Mouse (Mus musculus) intestine, postnatal 0 days (tissue): ENCODE data around the gene Srp68. TPM values are rescaled to one million over a fixed set of nuclear protein-coding genes. Genes with fewer than 3 reads are reported as not detected.

Source experiments
- ATAC-seq: fragments of 200-750 bp; cut with Nextera tagmentation; 2 replicates; pipeline ENCODE4 v1.8.0; 2017; ENCODE audit warnings: mild to moderate bottlenecking, moderate TSS enrichment, moderate library complexity
- H3K27ac ChIP-seq: fragments of 300-500 bp; sonication (generic); 2 replicates; pipeline ENCODE4 v1.5.1; 2014; ENCODE audit warnings: mild to moderate bottlenecking, low read depth, low read length, moderate library complexity
- H3K27me3 ChIP-seq: fragments of 300-500 bp; sonication (generic); replicated peaks from 2 replicates; pipeline ENCODE4 v1.6.1; 2014; ENCODE audit warnings: low read length, mixed read lengths; ENCODE audit not compliant: control insufficient read depth, insufficient read depth
- H3K36me3 ChIP-seq: fragments of 300-500 bp; sonication (generic); 2 replicates; pipeline ENCODE4 v1.6.1; 2014; ENCODE audit warnings: mild to moderate bottlenecking, moderate library complexity; ENCODE audit not compliant: control insufficient read depth, insufficient read depth
- H3K4me1 ChIP-seq: fragments of 300-500 bp; sonication (generic); replicated peaks from 2 replicates; pipeline ENCODE4 v1.6.1; 2014; ENCODE audit warnings: antibody characterized with exemption, low read length, mixed read lengths; ENCODE audit not compliant: control insufficient read depth, insufficient read depth
- H3K4me2 ChIP-seq: fragments of 300-500 bp; sonication (generic); replicated peaks from 2 replicates; pipeline ENCODE4 v1.6.1; 2014; ENCODE audit warnings: low read depth, mild to moderate bottlenecking, moderate library complexity
- H3K4me3 ChIP-seq: fragments of 300-500 bp; sonication (generic); 2 replicates; pipeline ENCODE4 v1.5.1; 2014; ENCODE audit warnings: low read depth, low read length
- H3K9ac ChIP-seq: fragments of 300-500 bp; sonication (generic); 2 replicates; pipeline ENCODE4 v1.6.1; 2014; ENCODE audit warnings: mild to moderate bottlenecking, low read depth, low read length
- H3K9me3 ChIP-seq: fragments of 300-500 bp; sonication (generic); 2 replicates; pipeline ENCODE4 v1.6.1; 2016; ENCODE audit warnings: mixed run types; ENCODE audit not compliant: control insufficient read depth
- CTCF ChIP-seq: sonication (generic); IDR thresholded peaks from 2 replicates; pipeline ENCODE4 v1.5.1; 2016; ENCODE audit warnings: low read depth, mild to moderate bottlenecking, control low read depth, antibody characterized with exemption, moderate library complexity
- WGBS: fragments of 180-500 bp; shearing (Covaris S2); extraction: QIAGEN DNeasy Blood & Tissue Kit; methylation state at CpG from one replicate; pipeline ENCODE4 v1.1.7; 2014; 5-methylcytosine and 5-hydroxymethylcytosine counted together
- polyA plus RNA-seq: library from polyadenylated mRNA; unstranded; fragments of >200 nt; fragmentation: Nextera tagmentation; extraction: Ambion mirVana; gene quantifications from 2 replicates; pipeline ENCODE4 v1.2.1, GENCODE M21; 2015

Gene Srp68
- polyA plus RNA-seq, 1 experiment from 2014 or later, result 45.2 TPM

DNA sequence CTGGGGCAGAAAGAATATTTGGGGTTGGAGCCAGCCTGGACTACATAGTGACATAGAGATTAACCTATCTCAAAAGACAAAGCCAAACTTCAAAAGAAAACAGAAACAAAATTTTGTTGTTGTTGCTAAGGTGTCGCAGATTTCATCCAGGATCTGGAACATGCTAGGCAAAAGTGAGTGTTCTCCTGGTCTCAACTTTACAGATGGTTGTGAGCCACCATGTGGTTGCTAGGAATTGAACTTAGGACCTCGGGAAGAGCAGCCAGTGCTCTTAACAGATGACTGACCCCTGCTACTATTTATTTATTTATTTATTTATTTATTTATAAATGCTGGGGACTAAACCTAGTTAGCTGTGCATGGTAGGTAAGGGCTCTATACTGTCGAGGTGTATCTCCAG, 77.7 kb downstream of the Srp68 start:
- H3K4me3 ChIP-seq, result peak overlapping the region; percentile 76; the same call in 1 of the 2 replicates
- H3K9me3 ChIP-seq, result no peaks in the 10 kb centered on the region
- 0 out of 2 replicates have a peak, but pooled peaks cover 6% of the 10 kb centered on the region for H3K4me1 ChIP-seq
- H3K27me3 ChIP-seq, result no peaks in the 10 kb centered on the region
- ATAC-seq, result no peak
- no peak for TF ChIP-seq CTCF
- 73% methylated on average over 3 of the region's 3 CpGs for WGBS
- H3K4me2 ChIP-seq, result peak overlapping the region; percentile 80
- H3K9ac ChIP-seq, result no peak overlapping the region; the same call in 1 of the 2 replicates
- peaks cover 16% of the 10 kb centered on the region for H3K36me3 ChIP-seq
- H3K27ac ChIP-seq, result peak overlapping the region; percentile 88

DNA sequence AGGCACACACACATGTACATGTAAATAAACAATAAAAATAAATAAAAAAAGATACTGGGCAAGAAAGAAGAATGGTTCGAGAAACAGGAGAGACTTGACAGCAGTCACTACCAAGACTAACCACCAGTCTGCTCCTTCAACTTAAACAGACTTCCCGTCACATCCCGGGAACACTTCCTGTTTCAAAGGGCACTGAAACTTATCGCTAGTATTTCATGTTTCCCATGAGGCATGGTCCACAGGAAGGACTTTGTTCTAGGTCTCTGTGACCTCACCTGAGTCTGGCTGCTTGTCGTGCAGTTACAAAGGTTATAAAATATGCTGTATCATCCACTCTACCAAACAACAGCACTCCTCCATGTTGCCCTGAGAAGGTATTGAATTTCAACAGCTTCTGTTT, 78.8 kb downstream of the Srp68 start:
- Histone ChIP-seq H3K36me3 (peaks cover 26% of the 10 kb centered on the region), H3K27ac (peak overlapping the region; percentile 88), H3K4me1 (0 out of 2 replicates have a peak, but pooled peaks cover 6% of the 10 kb centered on the region), H3K27me3 (no peaks in the 10 kb centered on the region), H3K9ac (0 out of 2 replicates have a peak overlapping the region, but pooled peaks have one; percentile 7), H3K4me2 (peak overlapping the region; percentile 80), H3K4me3 (no peak overlapping the region; the same call in 1 of the 2 replicates), H3K9me3 (no peaks in the 10 kb centered on the region)
- ATAC-seq, result peak; percentile 60
- 28% methylated on average over 5 of the region's 5 CpGs for WGBS
- TF ChIP-seq CTCF, result peak; percentile 64

Other genes with a start within 250 kb of the Srp68 start
- gene H3f3b, start 246.3 kb downstream of the Srp68 start, polyA plus RNA-seq, result 1,144 and 1,190 TPM in 2 replicates
- 7.4 and 8.8 TPM in 2 replicates for gene Unk, start 243.9 kb downstream of the Srp68 start, polyA plus RNA-seq
- gene Unc13d, start 196.3 kb downstream of the Srp68 start, polyA plus RNA-seq, result 1.1 and 1.2 TPM in 2 replicates
- gene Wbp2, start 187.2 kb downstream of the Srp68 start, polyA plus RNA-seq, result 179 and 201 TPM in 2 replicates
- gene Trim47, start 147.0 kb downstream of the Srp68 start, polyA plus RNA-seq, result 15.7 and 16.1 TPM in 2 replicates
- 3.1 and 3.3 TPM in 2 replicates for gene Trim65, start 143.1 kb downstream of the Srp68 start, polyA plus RNA-seq
- 35.6 and 38.5 TPM in 2 replicates for gene Mrpl38, start 135.3 kb downstream of the Srp68 start, polyA plus RNA-seq
- 3.7 and 4.8 TPM in 2 replicates for gene Fbf1, start 106.1 kb downstream of the Srp68 start, polyA plus RNA-seq
- gene Ten1, start 75.4 kb downstream of the Srp68 start, polyA plus RNA-seq, result 64.6 and 66.8 TPM in 2 replicates
- 98.9 and 114 TPM in 2 replicates for gene Acox1, start 75.2 kb downstream of the Srp68 start, polyA plus RNA-seq
- 1.2 and 1.3 TPM in 2 replicates for gene Evpl, start 36.1 kb downstream of the Srp68 start, polyA plus RNA-seq
- 0.10 and 0.29 TPM in 2 replicates for gene Galr2, start 6.7 kb upstream of the Srp68 start, polyA plus RNA-seq
- gene Exoc7, start 33.0 kb upstream of the Srp68 start, polyA plus RNA-seq, result 44.6 and 49.2 TPM in 2 replicates
- gene Foxj1, start 61.2 kb upstream of the Srp68 start, polyA plus RNA-seq, result 0.09 TPM in 1 of 2 replicates, not detected in the other
- gene Rnf157, start 138.8 kb upstream of the Srp68 start, polyA plus RNA-seq, result 4.9 and 6.6 TPM in 2 replicates
- 60.2 and 60.6 TPM in 2 replicates for gene Ubald2, start 159.9 kb upstream of the Srp68 start, polyA plus RNA-seq
- 0.14 TPM in 1 of 2 replicates, not detected in the other for gene Qrich2, start 192.0 kb upstream of the Srp68 start, polyA plus RNA-seq
- gene Prpsap1, start 220.0 kb upstream of the Srp68 start, polyA plus RNA-seq, result 177 and 194 TPM in 2 replicates